Mouse (Mus musculus) midbrain, embryonic 11.5 days (tissue): ENCODE measurements around the gene Gmds. TPM values are rescaled to one million over a fixed set of nuclear protein-coding genes. Genes with fewer than 3 reads are reported as not detected.

Source experiments
- ATAC-seq: fragments of 200-750 bp; cut with Nextera tagmentation; 2 replicates; pipeline ENCODE4 v1.8.0; 2017; ENCODE audit warnings: moderate TSS enrichment, moderate library complexity; ENCODE audit not compliant: low FRiP score
- DNase-seq: peaks from one replicate; pipeline ENCODE4 v3.0.0; 2015; ENCODE audit warnings: low spot score; ENCODE audit errors: missing footprints
- H3K27ac ChIP-seq: fragments of 300-500 bp; sonication (generic); 2 replicates; pipeline ENCODE4 v1.5.1; 2014; ENCODE audit warnings: low read depth, low read length
- H3K27me3 ChIP-seq: fragments of 300-500 bp; sonication (generic); 2 replicates; pipeline ENCODE4 v1.6.1; 2014; ENCODE audit warnings: mild to moderate bottlenecking, low read length, moderate library complexity, mixed read lengths; ENCODE audit not compliant: control insufficient read depth, insufficient read depth
- H3K36me3 ChIP-seq: fragments of 300-500 bp; sonication (generic); 2 replicates; pipeline ENCODE4 v1.6.1; 2014; ENCODE audit warnings: mild to moderate bottlenecking, low read length, moderate library complexity, mixed read lengths; ENCODE audit not compliant: control insufficient read depth, insufficient read depth
- H3K4me1 ChIP-seq: fragments of 300-500 bp; sonication (generic); 2 replicates; pipeline ENCODE4 v1.6.1; 2014; ENCODE audit warnings: low read length; ENCODE audit not compliant: control insufficient read depth, insufficient read depth
- H3K4me2 ChIP-seq: fragments of 300-500 bp; sonication (generic); 2 replicates; pipeline ENCODE4 v1.6.1; 2014; ENCODE audit warnings: mild to moderate bottlenecking, moderate library complexity
- H3K4me3 ChIP-seq: fragments of 300-500 bp; sonication (generic); 2 replicates; pipeline ENCODE4 v1.5.1; 2014; ENCODE audit warnings: low read depth, low read length
- H3K9ac ChIP-seq: fragments of 300-500 bp; sonication (generic); 2 replicates; pipeline ENCODE4 v1.6.1; 2014; ENCODE audit warnings: low read length
- H3K9me3 ChIP-seq: fragments of 300-500 bp; sonication (generic); 2 replicates; pipeline ENCODE4 v1.6.1; 2016; ENCODE audit warnings: low read length; ENCODE audit not compliant: control insufficient read depth
- WGBS: fragments of 180-500 bp; shearing (Covaris S2); extraction: QIAGEN DNeasy Blood & Tissue Kit; methylation state at CpG from one replicate; pipeline ENCODE4 v1.1.7; 2014; 5-methylcytosine and 5-hydroxymethylcytosine counted together
- polyA plus RNA-seq: library from polyadenylated mRNA; unstranded; fragments of >200 nt; fragmentation: Nextera tagmentation; extraction: Ambion mirVana; gene quantifications from 2 replicates; pipeline ENCODE4 v1.2.1, GENCODE M21; 2014

The Gmds gene
- polyA plus RNA-seq, 1 experiment from 2014 or later = 31.6 TPM

GRCm38 (mm10) chr13:32080520-32081249 is 257.9 kb downstream of the Gmds start:
- no peaks in the 10 kb centered on the region for H3K9me3 ChIP-seq
- 73% methylated on average over 6 of the region's 6 CpGs for WGBS
- no peak for DNase-seq

GRCm38 (mm10) chr13:32073630-32074029 is 264.9 kb downstream of the Gmds start:
- Histone ChIP-seq H3K4me3 (no peak overlapping the region), H3K36me3 (no peaks in the 10 kb centered on the region), H3K27me3 (no peaks in the 10 kb centered on the region), H3K9me3 (no peaks in the 10 kb centered on the region), H3K4me1 (no peaks in the 10 kb centered on the region), H3K9ac (no peak overlapping the region), H3K4me2 (no peak overlapping the region), H3K27ac (no peak overlapping the region)
- ATAC-seq (no peak), DNase-seq (no peak)
- 63% methylated on average over 2 of the region's 2 CpGs for WGBS

More at GRCm38 (mm10) chr13:32080520-32081249, 257.9 kb downstream of the Gmds start:
- Histone ChIP-seq H3K9ac (no peak overlapping the region), H3K27me3 (no peaks in the 10 kb centered on the region), H3K36me3 (no peaks in the 10 kb centered on the region), H3K27ac (no peak overlapping the region), H3K4me1 (no peaks in the 10 kb centered on the region), H3K4me3 (no peak overlapping the region), H3K4me2 (no peak overlapping the region)
- ATAC-seq = no peak

- no peak overlapping the region for H3K4me2 ChIP-seq
- H3K4me1 ChIP-seq = no peaks in the 10 kb centered on the region
- H3K27me3 ChIP-seq = no peaks in the 10 kb centered on the region
- no peaks in the 10 kb centered on the region for H3K9me3 ChIP-seq
- no peaks in the 10 kb centered on the region for H3K36me3 ChIP-seq
- DNase-seq = no peak
- 72% methylated on average over 6 of the region's 6 CpGs for WGBS
- ATAC-seq = no peak
- H3K27ac ChIP-seq = no peak overlapping the region
- no peak overlapping the region for H3K4me3 ChIP-seq
- no peak overlapping the region for H3K9ac ChIP-seq
Observed at GRCm38 (mm10) chr13:32055321-32055720, 283.2 kb downstream of the Gmds start.

- Histone ChIP-seq H3K9me3 (no peaks in the 10 kb centered on the region), H3K9ac (no peak overlapping the region), H3K4me3 (no peak overlapping the region), H3K4me2 (no peak overlapping the region), H3K27ac (no peak overlapping the region), H3K4me1 (no peaks in the 10 kb centered on the region), H3K36me3 (no peaks in the 10 kb centered on the region), H3K27me3 (no peaks in the 10 kb centered on the region)
- DNase-seq (no peak), ATAC-seq (no peak)
Observed at GRCm38 (mm10) chr13:32053587-32053986, 285.0 kb downstream of the Gmds start.

- ATAC-seq = no peak
- Histone ChIP-seq H3K9me3 (no peaks in the 10 kb centered on the region), H3K4me1 (no peaks in the 10 kb centered on the region), H3K4me3 (no peak overlapping the region), H3K4me2 (no peak overlapping the region), H3K36me3 (no peaks in the 10 kb centered on the region), H3K27me3 (no peaks in the 10 kb centered on the region), H3K9ac (no peak overlapping the region), H3K27ac (no peak overlapping the region)
- 70% methylated on average over 6 of the region's 6 CpGs for WGBS
- no peak for DNase-seq
Observed at GRCm38 (mm10) chr13:32047980-32048959, 290.3 kb downstream of the Gmds start.

- 32% methylated on average over 4 of the region's 4 CpGs for WGBS
- H3K9ac ChIP-seq = no peak overlapping the region
- no peak overlapping the region for H3K4me3 ChIP-seq
- H3K36me3 ChIP-seq = no peaks in the 10 kb centered on the region
- no peaks in the 10 kb centered on the region for H3K9me3 ChIP-seq
- no peaks in the 10 kb centered on the region for H3K4me1 ChIP-seq
- no peak for DNase-seq
- H3K27ac ChIP-seq = no peak overlapping the region
- no peaks in the 10 kb centered on the region for H3K27me3 ChIP-seq
- no peak for ATAC-seq
- H3K4me2 ChIP-seq = no peak overlapping the region
Observed at GRCm38 (mm10) chr13:32046961-32047360, 291.6 kb downstream of the Gmds start.

GRCm38 (mm10) chr13:32042748-32043147 is 295.8 kb downstream of the Gmds start:
- no peaks in the 10 kb centered on the region for H3K27me3 ChIP-seq
- H3K36me3 ChIP-seq = no peaks in the 10 kb centered on the region
- H3K9me3 ChIP-seq = no peaks in the 10 kb centered on the region
- H3K27ac ChIP-seq = no peak overlapping the region
- no peak overlapping the region for H3K4me3 ChIP-seq
- DNase-seq (no peak), ATAC-seq (no peak)
- no peak overlapping the region for H3K4me2 ChIP-seq
- 89% methylated on average over 2 of the region's 2 CpGs for WGBS
- H3K9ac ChIP-seq = no peak overlapping the region
- H3K4me1 ChIP-seq = no peaks in the 10 kb centered on the region

- H3K4me3 ChIP-seq = no peak overlapping the region
- no peaks in the 10 kb centered on the region for H3K27me3 ChIP-seq
- H3K9ac ChIP-seq = no peak overlapping the region
- ATAC-seq = no peak
- DNase-seq = no peak
- H3K4me2 ChIP-seq = no peak overlapping the region
- no peak overlapping the region for H3K27ac ChIP-seq
- H3K4me1 ChIP-seq = no peaks in the 10 kb centered on the region
- 97% methylated on average over 1 of the region's 1 CpGs for WGBS
- no peaks in the 10 kb centered on the region for H3K9me3 ChIP-seq
- H3K36me3 ChIP-seq = no peaks in the 10 kb centered on the region
Observed at GRCm38 (mm10) chr13:32040822-32041221, 297.7 kb downstream of the Gmds start.

GRCm38 (mm10) chr13:32036902-32037301 is 301.6 kb downstream of the Gmds start:
- H3K9me3 ChIP-seq = no peaks in the 10 kb centered on the region
- H3K4me2 ChIP-seq = no peak overlapping the region
- WGBS = 75% methylated on average over 5 of the region's 5 CpGs
- no peaks in the 10 kb centered on the region for H3K4me1 ChIP-seq
- H3K27me3 ChIP-seq = no peaks in the 10 kb centered on the region
- H3K36me3 ChIP-seq = no peaks in the 10 kb centered on the region
- H3K27ac ChIP-seq = no peak overlapping the region
- H3K4me3 ChIP-seq = no peak overlapping the region
- DNase-seq = peak; percentile 72
- H3K9ac ChIP-seq = no peak overlapping the region
- ATAC-seq = no peak
